Mouse (Mus musculus) ES-Bruce4 (cell line): ENCODE data around the gene Lrrc56. TPM values are rescaled to one million over a fixed set of nuclear protein-coding genes. Genes with fewer than 3 reads are reported as not detected.

Experiments
- H3K27ac ChIP-seq: 2 replicates; pipeline ENCODE4 v1.5.1; 2012; ENCODE audit warnings: low read length, inconsistent platforms; ENCODE audit not compliant: insufficient read depth
- H3K27me3 ChIP-seq: 2 replicates; pipeline ENCODE4 v1.6.1; 2012; ENCODE audit warnings: mild to moderate bottlenecking, low read length, inconsistent platforms; ENCODE audit not compliant: control insufficient read depth, poor library complexity, insufficient read depth, severe bottlenecking
- H3K36me3 ChIP-seq: 2 replicates; pipeline ENCODE4 v1.6.1; 2012; ENCODE audit warnings: inconsistent platforms, mild to moderate bottlenecking, low read length, moderate library complexity; ENCODE audit not compliant: control insufficient read depth, poor library complexity, insufficient read depth, severe bottlenecking
- H3K4me1 ChIP-seq: one replicate; pipeline ENCODE4 v1.8.1; 2011; ENCODE audit warnings: low read length; ENCODE audit not compliant: control insufficient read depth, insufficient read depth
- H3K4me3 ChIP-seq: 2 replicates; pipeline ENCODE4 v1.5.1; 2011; ENCODE audit warnings: low read depth, mild to moderate bottlenecking, low read length
- H3K9ac ChIP-seq: 2 replicates; pipeline ENCODE4 v1.6.1; 2012; ENCODE audit warnings: low read depth, mild to moderate bottlenecking, inconsistent platforms; ENCODE audit not compliant: poor library complexity, severe bottlenecking
- H3K9me3 ChIP-seq: replicated peaks from 2 replicates; pipeline ENCODE4 v1.6.1; 2012; ENCODE audit warnings: mild to moderate bottlenecking, low read length, inconsistent platforms; ENCODE audit not compliant: control insufficient read depth, poor library complexity, insufficient read depth, severe bottlenecking
- CTCF ChIP-seq: IDR thresholded peaks from one replicate; pipeline ENCODE4 v1.8.1; 2011; ENCODE audit warnings: low read depth, low read length
- EP300 ChIP-seq: IDR thresholded peaks from 2 replicates; pipeline ENCODE4 v1.6.1; 2011; ENCODE audit warnings: low read depth, low read length; ENCODE audit not compliant: insufficient read depth
- POLR2A ChIP-seq: IDR thresholded peaks from one replicate; pipeline ENCODE4 v1.8.1; 2011; ENCODE audit warnings: low read length; ENCODE audit not compliant: insufficient read depth
- polyA plus RNA-seq: library from polyadenylated mRNA; stranded (reverse); fragments of >200 nt; gene quantifications from 2 replicates; pipeline ENCODE4 v1.2.4, GENCODE M21; 2011; ENCODE audit warnings: low read depth; ENCODE audit not compliant: missing spikeins, insufficient read depth, insufficient read length

The Lrrc56 gene
- polyA plus RNA-seq, 1 experiment, result 3.4 TPM

DNA sequence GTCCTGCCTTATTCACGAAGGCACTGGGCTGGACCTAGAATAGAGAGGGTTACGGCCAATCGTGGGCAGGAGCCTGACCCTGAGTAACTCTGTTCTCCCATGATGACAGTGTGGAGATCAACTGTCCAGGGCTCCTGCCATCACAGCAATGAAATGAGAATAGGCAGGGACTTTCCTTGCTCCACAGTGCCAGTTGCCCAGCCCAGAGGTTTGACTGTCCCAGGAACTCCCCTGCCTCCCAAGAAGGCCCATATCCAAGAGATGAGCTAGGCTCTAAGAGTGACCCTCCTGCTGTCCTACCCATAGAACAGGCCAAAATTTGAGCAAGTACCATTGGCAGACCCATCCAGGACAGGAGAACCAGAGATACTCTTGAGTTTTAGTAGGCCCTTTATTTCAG is 5.2 kb upstream of the Lrrc56 start:
- H3K4me1 ChIP-seq, result peaks cover 7% of the 10 kb centered on the region
- H3K27ac ChIP-seq, result no peak overlapping the region
- TF ChIP-seq EP300 (no peak), CTCF (no peak), POLR2A (no peak)
- H3K9ac ChIP-seq, result no peak overlapping the region
- peaks cover 13% of the 10 kb centered on the region for H3K36me3 ChIP-seq
- no peak overlapping the region for H3K4me3 ChIP-seq
- no peaks in the 10 kb centered on the region for H3K9me3 ChIP-seq
- no peaks in the 10 kb centered on the region for H3K27me3 ChIP-seq

DNA sequence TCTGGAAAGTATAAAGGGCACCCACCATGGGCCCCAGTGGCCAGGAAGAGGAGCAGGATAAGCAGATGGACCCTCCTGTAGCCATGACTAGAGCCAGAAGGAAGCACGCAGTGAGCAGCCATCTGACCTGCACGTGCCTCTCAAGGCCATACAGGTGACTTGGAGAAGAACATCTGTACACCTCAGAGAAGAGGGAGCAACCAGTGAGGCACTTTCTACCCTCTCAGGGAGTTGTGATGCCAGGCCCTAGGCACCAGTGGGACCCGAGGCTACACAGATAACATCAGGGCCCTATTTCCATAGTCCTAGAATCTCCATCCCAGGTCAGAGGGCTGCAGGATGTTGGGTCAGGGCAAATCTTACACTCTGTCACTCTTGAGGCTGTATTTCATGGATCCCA is 3.7 kb upstream of the Lrrc56 start:
- peaks cover 13% of the 10 kb centered on the region for H3K36me3 ChIP-seq
- TF ChIP-seq POLR2A (no peak), CTCF (no peak), EP300 (no peak)
- no peak overlapping the region for H3K9ac ChIP-seq
- no peaks in the 10 kb centered on the region for H3K9me3 ChIP-seq
- peaks cover 7% of the 10 kb centered on the region for H3K4me1 ChIP-seq
- no peaks in the 10 kb centered on the region for H3K27me3 ChIP-seq
- no peak overlapping the region for H3K4me3 ChIP-seq
- H3K27ac ChIP-seq, result no peak overlapping the region

DNA sequence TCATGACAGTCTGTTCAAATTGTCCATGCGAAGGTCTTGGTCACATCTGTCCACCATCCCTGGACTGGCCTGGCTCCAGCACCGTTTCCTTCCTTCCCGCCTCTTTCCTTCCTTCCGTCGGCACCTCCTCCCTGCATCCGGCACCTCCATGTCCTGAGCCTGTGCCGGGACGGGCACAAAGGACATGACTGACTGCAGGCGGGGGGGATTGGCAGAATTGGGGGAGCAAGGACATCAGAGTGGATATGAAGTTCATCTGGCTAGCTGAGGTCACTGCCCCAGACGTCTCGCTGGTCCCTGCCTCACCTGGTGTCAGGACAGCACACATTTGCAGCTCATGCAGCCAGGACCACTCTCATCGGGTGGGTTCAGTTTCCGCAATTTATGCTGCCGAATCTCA is 2.9 kb upstream of the Lrrc56 start:
- Histone ChIP-seq H3K9me3 (no peaks in the 10 kb centered on the region), H3K9ac (no peak overlapping the region), H3K27me3 (no peaks in the 10 kb centered on the region), H3K4me1 (peaks cover 7% of the 10 kb centered on the region), H3K36me3 (peaks cover 13% of the 10 kb centered on the region), H3K4me3 (no peak overlapping the region), H3K27ac (no peak overlapping the region)
- TF ChIP-seq EP300, result no peak
- no peak for TF ChIP-seq CTCF
- TF ChIP-seq POLR2A, result no peak

DNA sequence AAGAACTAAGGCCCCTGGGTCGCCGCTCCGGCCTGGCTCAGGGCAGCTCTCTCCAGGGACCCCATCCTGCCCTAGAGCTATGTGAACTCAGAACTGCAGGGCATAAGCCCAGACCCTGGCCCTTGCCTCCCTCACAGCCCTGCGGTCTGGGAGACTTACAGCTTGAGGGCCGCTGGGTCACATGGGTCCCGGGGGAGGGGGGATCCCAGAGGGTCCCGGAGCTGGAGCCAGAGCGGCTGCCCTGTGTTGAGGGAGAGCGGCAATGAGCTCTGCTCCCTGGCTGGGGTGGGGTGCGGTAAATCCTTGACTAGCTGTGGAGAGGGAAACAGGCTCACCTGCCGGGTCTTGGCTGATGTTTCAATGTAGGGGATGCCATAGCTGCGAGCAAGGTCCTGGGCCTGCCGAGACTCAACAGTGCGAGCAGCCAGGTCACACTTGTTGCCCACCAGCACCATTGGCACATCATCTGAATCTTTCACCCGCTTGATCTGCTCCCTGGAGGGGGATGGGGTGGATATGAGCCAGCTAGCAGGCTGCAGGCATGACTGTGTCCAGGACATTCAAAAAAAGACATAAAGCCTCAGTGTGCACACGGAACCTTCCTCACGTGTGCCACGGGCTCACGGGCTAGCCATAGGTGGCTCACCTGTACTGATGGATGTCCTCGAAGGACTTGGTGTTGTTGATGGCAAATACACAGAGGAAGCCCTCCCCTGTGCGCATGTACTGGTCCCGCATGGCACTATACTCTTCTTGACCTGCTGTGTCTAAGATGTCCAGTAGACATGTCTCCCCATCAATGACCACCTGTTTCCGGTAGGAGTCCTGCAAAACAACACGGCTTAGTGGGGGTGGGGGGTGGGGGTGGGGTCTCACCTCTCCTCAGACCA is 1.9 kb upstream of the Lrrc56 start:
- Histone ChIP-seq H3K9ac (no peak overlapping the region; the same call in 1 of the 2 replicates), H3K4me1 (peaks cover 7% of the 10 kb centered on the region), H3K9me3 (no peaks in the 10 kb centered on the region), H3K4me3 (no peak overlapping the region), H3K36me3 (peaks cover 13% of the 10 kb centered on the region), H3K27ac (no peak overlapping the region), H3K27me3 (no peaks in the 10 kb centered on the region)
- TF ChIP-seq EP300 (no peak), POLR2A (no peak), CTCF (no peak)

DNA sequence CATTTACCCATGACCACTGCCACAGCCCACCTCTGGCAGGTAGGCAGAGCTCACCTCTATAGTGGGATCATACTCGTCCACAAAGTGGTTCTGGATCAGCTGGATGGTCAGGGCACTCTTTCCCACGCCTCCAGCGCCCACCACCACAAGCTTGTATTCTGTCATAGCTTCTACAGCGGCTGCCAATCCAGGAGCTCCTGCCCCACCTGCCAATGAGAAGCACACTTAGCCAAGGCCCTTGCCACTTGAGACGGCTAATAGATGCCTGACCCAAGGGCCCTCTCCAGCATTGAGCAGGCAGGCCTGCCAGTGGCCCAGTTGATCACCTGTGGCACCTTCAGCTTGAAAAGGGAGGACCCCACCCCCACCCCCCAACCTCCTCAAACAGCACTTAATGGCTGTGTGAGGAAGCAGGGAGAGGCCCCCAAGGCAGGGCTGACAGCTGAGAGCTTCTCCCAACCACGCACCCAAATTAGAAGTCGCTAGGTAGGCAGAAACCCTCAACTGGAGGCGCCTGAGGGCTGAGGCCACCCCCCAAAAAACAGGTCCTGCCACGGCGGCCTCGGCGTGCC is 1.1 kb upstream of the Lrrc56 start:
- H3K9ac ChIP-seq, result peak overlapping the region; percentile 90
- no peaks in the 10 kb centered on the region for H3K27me3 ChIP-seq
- H3K9me3 ChIP-seq, result no peaks in the 10 kb centered on the region
- peaks cover 7% of the 10 kb centered on the region for H3K4me1 ChIP-seq
- peak overlapping the region; percentile 93 for H3K4me3 ChIP-seq
- TF ChIP-seq POLR2A (no peak), CTCF (no peak), EP300 (no peak)
- H3K36me3 ChIP-seq, result peaks cover 13% of the 10 kb centered on the region
- peak overlapping the region; percentile 34; the same call in 1 of the 2 replicates for H3K27ac ChIP-seq

DNA sequence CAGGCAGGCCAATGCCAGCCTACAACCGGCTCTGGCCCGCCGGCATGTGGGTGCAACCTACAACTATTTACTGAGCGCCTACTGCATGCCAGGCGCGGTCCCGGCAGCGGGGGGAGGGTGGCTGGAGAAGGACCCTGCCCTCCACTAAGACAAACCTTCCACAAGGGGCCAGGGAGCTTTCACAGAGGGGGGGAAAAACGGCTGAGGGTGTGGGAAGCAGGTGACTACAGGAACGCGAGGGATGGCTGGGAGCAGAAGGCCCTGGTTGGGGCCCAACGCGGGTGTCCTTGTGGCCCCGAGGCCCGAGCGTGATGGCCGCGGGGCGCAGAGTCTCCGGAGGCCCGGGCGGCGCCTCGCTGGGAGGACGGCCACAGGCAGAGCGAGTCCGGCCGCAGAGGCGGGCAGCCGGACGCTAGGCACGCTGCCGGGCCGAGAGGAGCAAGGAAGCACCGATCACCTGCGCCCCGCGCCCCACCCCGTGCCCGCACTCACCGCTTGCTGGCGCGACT is 555 bp upstream of the Lrrc56 start:
- no peaks in the 10 kb centered on the region for H3K9me3 ChIP-seq
- H3K4me1 ChIP-seq, result peaks cover 7% of the 10 kb centered on the region
- H3K36me3 ChIP-seq, result peaks cover 13% of the 10 kb centered on the region
- peak overlapping the region; percentile 90 for H3K9ac ChIP-seq
- H3K27ac ChIP-seq, result peak overlapping the region; percentile 34; the same call in 1 of the 2 replicates
- peak overlapping the region; percentile 93 for H3K4me3 ChIP-seq
- TF ChIP-seq CTCF (no peak), POLR2A (no peak), EP300 (no peak)
- no peaks in the 10 kb centered on the region for H3K27me3 ChIP-seq
